In the genomic region with DNA sequence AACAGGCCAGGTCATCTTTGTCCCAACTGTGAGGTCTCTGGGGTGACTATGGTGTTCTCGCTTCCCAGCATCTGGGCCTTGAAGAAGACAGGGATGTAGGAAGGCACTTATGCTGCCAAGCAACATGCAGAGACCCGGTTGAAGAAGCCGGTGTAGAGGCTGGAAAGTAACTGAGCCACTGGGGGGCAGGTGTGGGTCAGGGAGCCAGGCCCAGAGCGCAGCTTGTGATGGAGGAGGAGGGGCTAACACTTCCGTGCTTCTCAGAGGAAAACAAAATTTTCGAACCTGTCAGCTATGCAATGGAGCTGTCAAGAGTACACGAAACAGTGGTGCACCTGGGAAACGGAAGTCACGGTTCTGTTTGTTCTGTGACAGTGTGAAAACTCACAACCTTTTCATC, we compare ENCODE assay signal across 1 mouse cellular context.
TF ChIP-seq lines count a peak whose summit lies in the region.

No protein-coding gene starts in this region.

TF ChIP-seq in CH12.LX, 34 proteins besides CTCF, POLR2A, EP300 and RAD21 (continued from another document):
- no peak for TF ChIP-seq MAX (IDR thresholded peaks at IDR 0.05; ENCODE audit: low read length)
